Mouse (Mus musculus) ES-E14 (cell line): ENCODE measurements around the gene Rims4. TPM values are rescaled to one million over a fixed set of nuclear protein-coding genes. Genes with fewer than 3 reads are reported as not detected.

ENCODE experiments used
- DNase-seq: peaks from one replicate; pipeline ENCODE4 v3.0.0-alpha.2; 2013; ENCODE audit warnings: low read depth, low spot score
- H3K27ac ChIP-seq: 2 replicates; pipeline ENCODE4 v1.5.1; 2012; ENCODE audit warnings: low read depth, mild to moderate bottlenecking, low read length, moderate library complexity, mixed read lengths; ENCODE audit not compliant: poor library complexity, insufficient read depth, severe bottlenecking
- H3K36me3 ChIP-seq: 2 replicates; pipeline ENCODE4 v1.6.1; 2012; ENCODE audit warnings: mild to moderate bottlenecking, low read length, moderate library complexity, mixed read lengths; ENCODE audit not compliant: control insufficient read depth, poor library complexity, insufficient read depth, severe bottlenecking
- H3K4me1 ChIP-seq, 2 experiments: fragments of 150-350 bp in 1 of 2; sonication (generic) in 1 of 2; 2 replicates each; pipeline ENCODE4 v1.6.1; 2012; ENCODE audit warnings: low read length in 2 of 2, mild to moderate bottlenecking in 1 of 2, mixed read lengths in 1 of 2; ENCODE audit not compliant: control insufficient read depth in 2 of 2, insufficient read depth in 2 of 2, poor library complexity in 1 of 2
- H3K4me3 ChIP-seq, 2 experiments: fragments of 150-350 bp in 1 of 2; sonication (generic) in 1 of 2; 2 replicates each; pipeline ENCODE4 v1.5.1; 2012; ENCODE audit warnings: low read length in 2 of 2, low read depth in 1 of 2, mild to moderate bottlenecking in 1 of 2, mixed read lengths in 1 of 2; ENCODE audit not compliant: insufficient read depth in 1 of 2, poor library complexity in 1 of 2, severe bottlenecking in 1 of 2
- H3K9ac ChIP-seq: 2 replicates; pipeline ENCODE4 v1.6.1; 2012; ENCODE audit warnings: low read depth, mild to moderate bottlenecking, low read length, mixed read lengths; ENCODE audit not compliant: poor library complexity, insufficient read depth, severe bottlenecking
- H3K9me3 ChIP-seq: fragments of 150-350 bp; sonication (generic); 2 replicates; pipeline ENCODE4 v1.6.1; 2012; ENCODE audit warnings: low read depth, mild to moderate bottlenecking, low read length; ENCODE audit not compliant: control insufficient read depth, insufficient read depth
- CHD2 ChIP-seq: IDR thresholded peaks from 2 replicates; pipeline ENCODE4 v1.6.1; 2014; ENCODE audit warnings: mild to moderate bottlenecking, low read depth, low read length, inconsistent platforms
- HCFC1 ChIP-seq: IDR thresholded peaks from 2 replicates; pipeline ENCODE4 v1.6.1; 2012; ENCODE audit warnings: low read length, inconsistent platforms, borderline replicate concordance; ENCODE audit not compliant: insufficient read depth
- MAFK ChIP-seq: IDR thresholded peaks from 2 replicates; pipeline ENCODE4 v1.6.1; 2014; ENCODE audit warnings: mild to moderate bottlenecking, low read depth, low read length, inconsistent platforms; ENCODE audit not compliant: insufficient read depth
- ZC3H11A ChIP-seq: IDR thresholded peaks from 2 replicates; pipeline ENCODE4 v1.6.1; 2012; ENCODE audit warnings: low read depth, mild to moderate bottlenecking, inconsistent platforms, low read length, borderline replicate concordance
- ZNF384 ChIP-seq: IDR thresholded peaks from 2 replicates; pipeline ENCODE4 v1.6.1; 2012; ENCODE audit warnings: low read depth, low read length, inconsistent platforms
- in situ Hi-C, 2 experiments: fragments of 600-800 bp; cut with MboI; formaldehyde crosslinking; loops; one replicate each; pipeline ENCODE4 v1.15.1; 2025; ENCODE audit warnings: low sequenced_read_pairs in 2 of 2, inconsistent platforms in 1 of 2; ENCODE audit not compliant: unreplicated experiment in 2 of 2
- total RNA-seq: library from RNA; depleted of rRNA; stranded (reverse); fragments of 300-350 nt; gene quantifications from 2 replicates; pipeline ENCODE4 v1.2.3, GENCODE M21; 2012

Rims4 gene
- total RNA-seq, 1 experiment, result 0.98 TPM

DNA sequence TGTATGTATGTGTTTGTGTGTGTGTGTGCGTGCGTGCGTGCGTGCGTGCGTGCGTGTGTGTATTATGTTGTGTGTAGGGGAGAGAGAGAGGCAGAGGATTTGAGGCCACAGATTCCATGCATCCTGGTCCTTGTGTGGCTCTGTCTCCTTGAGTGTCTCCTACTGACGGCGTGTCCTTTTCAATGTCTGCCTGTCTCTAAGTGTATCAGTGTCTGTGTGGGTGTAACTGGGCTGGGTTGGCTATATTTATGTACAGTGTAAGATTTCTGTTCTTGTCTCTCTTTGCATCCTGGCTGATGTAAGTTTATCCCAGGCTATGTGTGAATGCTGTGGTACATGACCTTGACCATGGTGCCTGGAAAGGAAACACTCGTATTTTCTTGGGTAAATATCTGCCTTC, 6.6 kb upstream of the Rims4 start:
- Histone ChIP-seq H3K4me1 (no peaks in the 10 kb centered on the region), H3K9ac (no peak overlapping the region), H3K27ac (no peak overlapping the region), H3K4me3 (no peak overlapping the region), H3K9me3 (no peaks in the 10 kb centered on the region), H3K36me3 (no peaks in the 10 kb centered on the region)
- in situ Hi-C loops, result no loop called here
- DNase-seq, result no peak
- TF ChIP-seq ZC3H11A (no peak), HCFC1 (no peak), MAFK (no peak), CHD2 (no peak), ZNF384 (no peak)

GRCm38 (mm10) chr2:163924531-163924930, 6.0 kb upstream of the Rims4 start:
- Histone ChIP-seq H3K27ac (no peak overlapping the region), H3K4me3 (no peak overlapping the region), H3K9ac (no peak overlapping the region), H3K9me3 (no peaks in the 10 kb centered on the region), H3K4me1 (no peaks in the 10 kb centered on the region), H3K36me3 (no peaks in the 10 kb centered on the region)
- in situ Hi-C loops, result no loop called here
- no peak for TF ChIP-seq ZC3H11A
- no peak for TF ChIP-seq CHD2
- TF ChIP-seq MAFK, result no peak
- TF ChIP-seq HCFC1, result no peak
- no peak for TF ChIP-seq ZNF384
- no peak for DNase-seq

- no peak for DNase-seq
- no peaks in the 10 kb centered on the region for H3K9me3 ChIP-seq
- H3K36me3 ChIP-seq, result no peaks in the 10 kb centered on the region
- H3K4me1 ChIP-seq, result no peaks in the 10 kb centered on the region
- TF ChIP-seq CHD2 (no peak), HCFC1 (no peak), ZNF384 (no peak), MAFK (no peak), ZC3H11A (no peak)
- H3K9ac ChIP-seq, result no peak overlapping the region
- no peak overlapping the region for H3K4me3 ChIP-seq
- in situ Hi-C loops, result no loop called here
- H3K27ac ChIP-seq, result no peak overlapping the region
Observed at GRCm38 (mm10) chr2:163923113-163923512, 4.6 kb upstream of the Rims4 start.

DNA sequence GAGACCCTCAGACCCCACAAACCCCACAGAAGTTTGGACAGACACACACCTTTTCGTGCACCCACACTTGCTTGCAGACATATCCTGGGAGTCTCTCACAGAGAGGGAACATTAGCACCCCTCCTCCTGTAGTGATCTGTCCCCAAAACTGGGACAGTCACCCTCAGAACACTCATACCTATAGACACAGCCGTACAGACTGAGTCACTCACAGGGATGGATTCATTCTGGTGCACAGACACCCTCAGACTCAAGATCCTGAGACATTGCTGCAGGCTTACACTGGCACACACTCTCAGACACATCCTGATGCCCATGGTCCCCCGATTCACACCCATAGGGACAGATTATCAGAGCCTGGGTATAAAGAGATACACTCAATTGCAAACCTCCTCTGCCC, 1.1 kb upstream of the Rims4 start:
- H3K4me1 ChIP-seq, result no peaks in the 10 kb centered on the region; a peak in 1 of 4 replicates
- H3K36me3 ChIP-seq, result no peaks in the 10 kb centered on the region
- no peaks in the 10 kb centered on the region for H3K9me3 ChIP-seq
- in situ Hi-C loops, result no loop called here
- H3K27ac ChIP-seq, result no peak overlapping the region
- no peak for DNase-seq
- H3K9ac ChIP-seq, result no peak overlapping the region
- H3K4me3 ChIP-seq, result peak overlapping the region in 1 of 2 experiments; percentile 75; a peak in 1 of 4 replicates
- no peak for TF ChIP-seq ZNF384
- no peak for TF ChIP-seq MAFK
- no peak for TF ChIP-seq ZC3H11A
- TF ChIP-seq CHD2, result no peak

DNA sequence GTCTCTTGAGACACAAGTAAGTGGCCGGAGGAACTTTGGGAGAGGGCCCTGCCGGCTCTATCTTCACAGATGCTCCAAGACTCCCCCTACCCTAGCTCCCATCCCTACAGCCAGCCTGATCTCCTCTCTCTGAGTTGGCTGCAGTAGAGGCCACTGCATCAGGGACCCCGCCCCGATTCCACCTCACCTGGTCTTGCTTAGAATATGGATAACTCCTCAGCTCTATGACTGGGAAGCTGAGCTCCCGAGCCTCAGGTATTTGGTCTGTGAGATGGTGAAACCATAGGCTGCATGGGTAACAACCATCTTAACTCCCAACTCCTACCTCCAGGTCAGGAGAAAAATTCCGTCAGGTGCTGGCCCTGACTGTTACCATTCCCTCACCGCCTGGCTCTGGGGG, 1.8 kb downstream of the Rims4 start:
- Histone ChIP-seq H3K4me1 (peaks cover 0 to 5% of the 10 kb centered on the region in 2 experiments; a peak in 2 of 4 replicates), H3K27ac (no peak overlapping the region), H3K9ac (no peak overlapping the region), H3K4me3 (no peak overlapping the region), H3K36me3 (no peaks in the 10 kb centered on the region; the same call in 1 of the 2 replicates), H3K9me3 (no peaks in the 10 kb centered on the region)
- DNase-seq, result no peak
- in situ Hi-C loops, result no loop called here
- TF ChIP-seq ZNF384 (no peak), ZC3H11A (no peak), HCFC1 (no peak), CHD2 (no peak), MAFK (no peak)
